Mouse (Mus musculus) CH12.LX (cell line): ENCODE data around the gene Ccer2.

Experiments used
- CHD2 ChIP-seq: IDR thresholded peaks from 2 replicates; pipeline ENCODE4 v1.6.1; 2011; ENCODE audit warnings: low read length, improper control_type of control experiment
- CTCF ChIP-seq, 2 experiments: IDR thresholded peaks in 1 of 2; conservative IDR thresholded peaks in 1 of 2; 2 replicates each; pipeline ENCODE4 v1.5.1; 2011 to 2012; ENCODE audit warnings: low read depth in 2 of 2, low read length in 2 of 2, improper control_type of control experiment in 1 of 2, inconsistent platforms in 1 of 2, mild to moderate bottlenecking in 1 of 2, moderate library complexity in 1 of 2
- EP300 ChIP-seq: IDR thresholded peaks from 2 replicates; pipeline ENCODE4 v1.6.1; 2011; ENCODE audit warnings: low read length, improper control_type of control experiment
- KAT2A ChIP-seq: IDR thresholded peaks from 2 replicates; pipeline ENCODE4 v1.6.1; 2012; ENCODE audit warnings: low read length, improper control_type of control experiment, inconsistent platforms; ENCODE audit not compliant: insufficient replicate concordance
- MXI1 ChIP-seq: IDR thresholded peaks from 2 replicates; pipeline ENCODE4 v1.6.1; 2011; ENCODE audit warnings: mild to moderate bottlenecking, low read depth, low read length, improper control_type of control experiment
- POLR2A ChIP-seq: IDR thresholded peaks from 2 replicates; pipeline ENCODE4 v1.6.1; 2011; ENCODE audit warnings: low read depth, mild to moderate bottlenecking, improper control_type of control experiment, low read length
- POLR2AphosphoS2 ChIP-seq: IDR thresholded peaks from 2 replicates; pipeline ENCODE4 v1.6.1; 2011; ENCODE audit warnings: low read depth, low read length, improper control_type of control experiment
- RAD21 ChIP-seq: IDR thresholded peaks from 2 replicates; pipeline ENCODE4 v1.6.1; 2011; ENCODE audit warnings: low read depth, mild to moderate bottlenecking, low read length, improper control_type of control experiment, moderate library complexity
- RCOR1 ChIP-seq: conservative IDR thresholded peaks from 2 replicates; pipeline ENCODE4 v1.6.1; 2012; ENCODE audit warnings: low read depth, mild to moderate bottlenecking, inconsistent platforms, low read length, improper control_type of control experiment

GRCm38 (mm10) chr7:28758623-28759022, 2.6 kb downstream of the Ccer2 start:
- TF ChIP-seq RAD21 (no peak), POLR2A (no peak), CTCF (conservative IDR thresholded peaks at IDR 0.05 in 1 of 2, IDR thresholded peaks at IDR 0.05 in 1 of 2; ENCODE audit: low read depth in 2 of 2, low read length in 2 of 2) (no peak), MXI1 (no peak), POLR2AphosphoS2 (no peak), CHD2 (no peak), KAT2A (no peak), EP300 (no peak), RCOR1 (no peak)
